Mouse (Mus musculus) regulatory T cell (primary cell): ENCODE results near the gene Rph3a.
"Not testable (repeated sequence)": the region's sequence is repeated elsewhere in the genome, so short reads cannot be mapped to it uniquely, and the experiment has no call there.

Experiments
- in situ Hi-C: fragments of 300-600 bp; cut with MboI, MseI; formaldehyde crosslinking; loops from one replicate; pipeline ENCODE4 v1.15.1; 2025; ENCODE audit warnings: high pct_unique_total_duplicates

The Rph3a gene

GRCm38 (mm10) chr5:120974522-120974921 is 35.4 kb downstream of the Rph3a start:
- in situ Hi-C loops: no loop called here

GRCm38 (mm10) chr5:120972278-120972677 is 37.6 kb downstream of the Rph3a start:
- in situ Hi-C loops: no loop called here

GRCm38 (mm10) chr5:120971326-120971725 is 38.6 kb downstream of the Rph3a start:
- in situ Hi-C loops: no loop called here

GRCm38 (mm10) chr5:120969703-120970102 is 40.2 kb downstream of the Rph3a start:
- in situ Hi-C loops: no loop called here

GRCm38 (mm10) chr5:120968799-120969198 is 41.1 kb downstream of the Rph3a start:
- in situ Hi-C loops: no loop called here

- in situ Hi-C loops: no loop called here
These were observed 41.8 kb downstream of the Rph3a start for GRCm38 (mm10) chr5:120968134-120968532.

DNA sequence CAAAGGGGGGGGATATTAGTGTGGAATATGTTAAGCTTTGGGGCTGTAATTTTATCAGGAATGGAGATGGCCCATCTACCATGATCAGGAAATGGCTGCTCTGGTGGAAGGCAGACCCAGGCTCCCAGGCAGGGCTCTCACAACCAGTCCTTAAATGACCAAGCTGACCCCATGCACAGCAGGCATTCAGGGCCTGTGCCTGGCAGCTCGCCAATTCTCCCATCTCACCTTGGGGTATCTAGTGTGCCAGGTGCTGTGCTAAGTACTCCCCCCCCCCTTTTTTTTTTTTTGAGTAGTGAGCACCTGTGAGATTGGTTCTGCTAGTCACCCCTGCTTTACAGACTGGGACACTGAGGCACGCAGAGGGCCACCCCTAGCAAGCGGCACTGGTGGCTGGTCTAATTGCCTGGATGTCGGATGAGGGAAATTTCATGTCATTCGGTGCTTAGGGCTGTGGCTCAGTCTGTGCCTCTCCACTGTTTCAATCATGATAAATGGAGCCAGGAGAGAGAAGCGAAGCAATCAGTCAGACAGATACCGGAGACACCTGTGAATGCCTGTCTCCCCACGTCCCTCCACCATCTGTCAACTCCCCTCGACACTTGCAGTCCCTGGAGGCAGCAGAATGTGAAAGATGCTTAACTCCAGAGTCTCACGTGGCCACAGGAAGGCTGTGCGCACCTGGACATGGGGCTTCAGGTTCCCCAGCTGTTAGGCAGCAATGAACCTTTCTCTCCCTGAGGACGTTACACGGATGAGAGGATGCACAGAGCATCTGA is 42.3 kb downstream of the Rph3a start:
- in situ Hi-C loops: no loop called here

DNA sequence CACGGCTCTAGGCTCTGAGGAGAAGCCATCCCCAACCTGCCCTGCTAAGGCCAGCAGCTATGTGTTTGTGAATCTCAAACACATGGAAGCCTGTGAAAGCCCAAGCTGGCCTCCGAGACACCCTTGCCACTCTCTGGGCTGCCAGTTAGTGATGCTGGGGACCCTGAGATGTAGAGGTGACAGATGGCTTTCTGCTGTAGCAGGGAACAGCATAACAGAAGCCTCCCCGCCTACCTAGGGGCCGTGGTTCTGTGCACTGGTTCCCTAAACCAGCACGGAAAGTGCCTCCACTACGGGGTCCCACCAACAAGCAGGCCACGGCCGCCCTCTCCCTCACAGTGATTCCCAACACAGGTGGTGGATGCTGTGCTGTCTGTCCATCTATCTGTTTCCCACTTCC is 43.0 kb downstream of the Rph3a start:
- in situ Hi-C loops: no loop called here

GRCm38 (mm10) chr5:120966156-120966555 is 43.7 kb downstream of the Rph3a start:
- in situ Hi-C loops: no loop called here

GRCm38 (mm10) chr5:120961004-120961403 is 48.9 kb downstream of the Rph3a start:
- in situ Hi-C loops: no loop called here

DNA sequence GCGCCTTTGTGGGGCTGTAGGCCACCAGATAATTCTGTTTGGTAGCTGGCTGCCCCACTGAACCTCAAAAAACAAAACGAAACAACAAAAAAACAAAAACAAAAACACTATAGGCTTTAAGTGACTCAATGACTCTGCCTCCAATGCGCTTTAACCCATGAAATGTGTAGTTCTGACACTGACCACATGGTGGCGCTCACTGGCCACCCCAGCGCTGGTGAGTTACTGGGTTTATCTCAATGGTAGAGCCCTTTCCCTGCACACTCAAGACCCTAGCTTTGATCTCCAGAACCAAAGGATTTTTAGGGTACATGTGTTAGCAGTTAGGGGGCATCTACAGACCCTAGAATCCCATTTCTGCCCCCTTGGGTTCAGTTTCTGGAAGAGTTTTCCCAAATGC is 55.9 kb downstream of the Rph3a start:
- in situ Hi-C loops: loop anchor here (10.0 kb wide), 1 partner anchor 341 kb away; no protein-coding TSS in a partner anchor

- in situ Hi-C loops: loop anchor here (10.0 kb wide), 1 partner anchor 342 kb away; no protein-coding TSS in a partner anchor
These were observed 57.6 kb downstream of the Rph3a start for GRCm38 (mm10) chr5:120952242-120952770.

DNA sequence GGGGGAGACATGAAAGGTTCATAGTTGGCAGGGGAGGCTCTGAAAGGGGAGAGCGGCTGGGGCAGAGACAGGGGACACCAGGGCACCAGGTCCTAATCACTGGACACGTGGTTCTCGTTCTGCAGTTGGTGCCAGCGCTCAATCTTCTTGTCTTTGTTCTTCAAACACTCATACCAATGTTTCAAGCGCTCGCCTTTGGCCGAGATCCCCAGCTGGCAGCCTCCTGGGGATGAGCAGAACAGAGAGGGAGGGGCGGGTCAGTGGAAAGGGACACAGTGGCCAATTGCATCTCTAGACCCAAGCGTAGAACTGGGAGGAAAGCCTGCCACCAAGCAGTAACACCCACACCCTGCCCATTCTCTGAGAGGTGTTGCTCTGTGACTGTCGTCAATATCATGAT is 67.8 kb downstream of the Rph3a start:
- in situ Hi-C loops: no loop called here

- in situ Hi-C loops: no loop called here
These were observed 71.3 kb downstream of the Rph3a start for GRCm38 (mm10) chr5:120938586-120938985.

DNA sequence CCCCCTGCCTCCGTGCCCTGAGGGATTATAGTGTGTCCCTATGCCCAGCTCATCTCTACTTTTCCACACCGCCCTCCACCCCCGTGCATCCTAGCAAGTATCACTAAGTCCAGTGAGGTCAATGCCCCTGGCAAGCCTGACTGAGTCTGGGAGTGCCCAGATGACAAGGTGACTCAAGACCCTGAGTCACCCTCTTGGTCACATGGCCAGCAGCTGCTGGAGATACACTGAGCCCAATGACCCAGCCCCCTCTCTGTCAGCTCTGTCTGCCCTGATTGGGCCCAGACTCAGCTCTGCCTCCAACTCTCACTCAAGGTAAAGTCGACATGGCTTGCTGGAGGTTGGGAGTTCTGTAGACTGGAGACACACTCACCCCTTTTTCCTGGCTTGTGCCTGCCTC is 72.1 kb downstream of the Rph3a start:
- in situ Hi-C loops: no loop called here

- in situ Hi-C loops: no loop called here
These were observed 75.9 kb downstream of the Rph3a start for GRCm38 (mm10) chr5:120933966-120934365.

- in situ Hi-C loops: no loop called here
These were observed 82.9 kb downstream of the Rph3a start for GRCm38 (mm10) chr5:120927036-120927435.

GRCm38 (mm10) chr5:120926311-120926710 is 83.6 kb downstream of the Rph3a start:
- in situ Hi-C loops: not testable (repeated sequence)

- in situ Hi-C loops: not testable (repeated sequence)
These were observed 85.4 kb downstream of the Rph3a start for GRCm38 (mm10) chr5:120924520-120924919.

GRCm38 (mm10) chr5:120923969-120924368 is 85.9 kb downstream of the Rph3a start:
- in situ Hi-C loops: no loop called here

DNA sequence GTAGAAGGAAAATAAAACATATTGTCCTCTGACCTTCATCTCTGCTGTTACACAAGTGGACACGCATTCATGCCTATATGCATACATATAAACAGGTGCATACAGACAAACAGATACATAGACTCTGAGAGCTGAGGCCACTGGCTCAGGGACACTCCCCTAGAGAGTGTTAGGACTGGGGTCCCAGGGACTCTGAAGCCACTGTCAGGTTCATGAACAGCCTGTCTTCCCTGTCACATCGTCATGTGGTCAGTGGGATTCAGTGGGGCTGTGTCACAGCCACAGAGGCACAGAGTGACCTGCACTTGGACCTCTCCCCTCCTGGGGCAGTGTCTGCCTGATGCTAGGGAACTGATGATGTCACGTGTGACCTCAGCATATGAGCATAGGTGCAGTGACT is 89.6 kb downstream of the Rph3a start:
- in situ Hi-C loops: no loop called here

DNA sequence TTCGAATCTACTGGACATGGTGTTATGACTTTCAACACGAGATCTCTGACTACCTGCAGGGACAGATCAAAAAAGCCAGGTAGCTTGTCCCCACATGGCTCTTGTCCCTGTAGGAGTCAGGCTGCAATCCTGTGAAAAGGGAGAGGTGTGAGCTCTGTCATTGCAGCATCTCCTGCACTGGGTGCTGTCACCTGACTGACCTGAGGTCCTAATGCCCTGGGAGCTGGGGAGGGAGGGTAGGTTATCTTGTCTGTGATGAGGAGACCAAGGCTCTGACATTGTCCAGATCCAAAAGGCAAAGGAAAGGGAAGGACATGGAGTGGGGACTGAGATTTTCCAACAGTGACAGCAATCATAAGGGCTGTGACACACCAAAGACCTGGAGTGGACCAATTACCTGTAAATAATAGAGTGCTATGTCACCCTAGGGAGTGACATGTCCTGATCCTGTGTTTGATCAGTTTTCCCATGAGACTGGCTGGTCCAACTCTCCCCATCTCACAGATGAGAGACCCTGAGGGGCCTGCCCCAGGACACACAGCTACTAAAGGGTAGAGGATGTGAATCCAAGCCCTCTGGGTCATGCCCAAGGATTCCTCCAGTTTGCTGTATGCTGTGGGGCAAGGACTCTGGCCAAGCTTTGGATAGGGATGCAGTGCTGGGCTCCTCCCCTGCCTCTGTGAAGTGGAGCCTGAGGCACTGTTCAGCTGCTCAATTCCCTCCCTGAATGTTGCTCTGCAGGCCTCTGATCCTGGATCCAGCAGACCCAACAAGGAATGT is 90.5 kb downstream of the Rph3a start:
- in situ Hi-C loops: not testable (repeated sequence)

DNA sequence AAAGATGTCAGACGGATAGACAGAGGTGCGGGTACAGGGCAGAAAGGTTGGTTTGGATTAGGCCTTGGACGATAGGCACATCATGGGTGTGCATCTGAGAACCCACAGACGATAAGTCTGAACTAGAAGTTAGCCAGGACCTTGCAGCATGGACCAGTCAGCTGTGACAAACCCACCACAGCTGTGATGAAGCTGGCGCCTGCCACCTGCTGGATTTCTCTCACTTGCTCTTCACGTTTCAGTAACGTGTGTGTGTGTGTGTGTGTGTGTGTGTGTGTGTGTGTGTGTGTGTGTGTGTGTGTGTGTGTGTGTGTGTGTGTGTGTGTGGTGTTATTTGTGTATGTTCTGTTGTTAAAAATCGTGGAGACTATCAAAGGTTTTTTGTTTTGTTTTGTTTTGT is 95.7 kb downstream of the Rph3a start, which contains the start of gene Oas1d:
Gene Oas1d (plus strand): TSS at position 333 of the 400 bp plus-strand sequence.
- in situ Hi-C loops: not testable (repeated sequence)
